Mouse (Mus musculus) limb, embryonic 12.5 days (tissue): ENCODE measurements around the gene Ankrd54. TPM values are rescaled to one million over a fixed set of nuclear protein-coding genes. Genes with fewer than 3 reads are reported as not detected.

Experiments used
- ATAC-seq: fragments of 200-750 bp; cut with Nextera tagmentation; 2 replicates; pipeline ENCODE4 v1.8.0; 2017; ENCODE audit warnings: low read depth, moderate TSS enrichment; ENCODE audit not compliant: insufficient number of reproducible peaks, insufficient read depth, low FRiP score, low TSS enrichment
- H3K27ac ChIP-seq: fragments of 300-500 bp; sonication (generic); 2 replicates; pipeline ENCODE4 v1.5.1; 2016; ENCODE audit warnings: mild to moderate bottlenecking, moderate library complexity
- H3K27me3 ChIP-seq: fragments of 300-500 bp; sonication (generic); 2 replicates; pipeline ENCODE4 v1.6.1; 2016; ENCODE audit warnings: mild to moderate bottlenecking, moderate library complexity
- H3K36me3 ChIP-seq: fragments of 300-500 bp; sonication (generic); 2 replicates; pipeline ENCODE4 v1.6.1; 2016; ENCODE audit warnings: mild to moderate bottlenecking, moderate library complexity
- H3K4me1 ChIP-seq: fragments of 300-500 bp; sonication (generic); replicated peaks from 2 replicates; pipeline ENCODE4 v1.6.1; 2016
- H3K4me2 ChIP-seq: fragments of 300-500 bp; sonication (generic); 2 replicates; pipeline ENCODE4 v1.6.1; 2016; ENCODE audit warnings: mild to moderate bottlenecking, moderate library complexity
- H3K4me3 ChIP-seq: fragments of 300-500 bp; sonication (generic); replicated peaks from 2 replicates; pipeline ENCODE4 v1.5.1; 2016; ENCODE audit warnings: mild to moderate bottlenecking
- H3K9ac ChIP-seq: fragments of 300-500 bp; sonication (generic); replicated peaks from 2 replicates; pipeline ENCODE4 v1.6.1; 2016; ENCODE audit warnings: mild to moderate bottlenecking, moderate library complexity
- H3K9me3 ChIP-seq: fragments of 300-500 bp; sonication (generic); 2 replicates; pipeline ENCODE4 v1.6.1; 2016; ENCODE audit warnings: mild to moderate bottlenecking, moderate library complexity
- WGBS: fragments of 180-500 bp; shearing (Covaris S2); methylation state at CpG from one replicate; pipeline ENCODE4 v1.1.7; 2016; 5-methylcytosine and 5-hydroxymethylcytosine counted together
- polyA plus RNA-seq: library from polyadenylated mRNA; unstranded; fragments of >200 nt; fragmentation: Nextera tagmentation; extraction: Ambion mirVana; gene quantifications from 2 replicates; pipeline ENCODE4 v1.2.1, GENCODE M21; 2016

Ankrd54 gene
- polyA plus RNA-seq, 1 experiment from 2014 or later: 67.1 TPM

DNA sequence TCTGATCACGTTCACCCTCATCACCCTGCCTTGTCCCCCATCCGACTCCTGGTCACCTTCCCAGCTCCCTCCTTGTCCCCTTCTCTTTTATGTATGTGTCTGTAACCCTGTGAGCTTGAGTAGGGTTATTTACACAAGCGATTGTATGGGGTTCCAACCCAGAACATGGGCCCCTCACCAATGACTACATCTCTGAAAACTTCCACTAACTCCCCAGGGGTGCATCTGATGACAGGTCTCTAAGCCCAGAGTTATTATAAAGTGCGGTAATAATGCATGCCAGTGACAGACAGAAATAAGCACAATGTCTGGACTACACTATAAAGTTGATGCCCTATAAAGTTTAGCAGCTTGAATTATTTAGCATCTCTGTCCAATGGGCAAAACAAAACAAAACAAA, 37.7 kb upstream of the Ankrd54 start:
- no peak overlapping the region for H3K4me2 ChIP-seq
- peaks cover 9% of the 10 kb centered on the region; the same call in 1 of the 2 replicates for H3K36me3 ChIP-seq
- 63% methylated on average over 4 of the region's 4 CpGs for WGBS
- no peaks in the 10 kb centered on the region for H3K9me3 ChIP-seq
- H3K27ac ChIP-seq: no peak overlapping the region
- H3K27me3 ChIP-seq: no peaks in the 10 kb centered on the region
- no peak for ATAC-seq
- H3K4me1 ChIP-seq: peaks cover 27% of the 10 kb centered on the region
- no peak overlapping the region for H3K9ac ChIP-seq
- no peak overlapping the region for H3K4me3 ChIP-seq

DNA sequence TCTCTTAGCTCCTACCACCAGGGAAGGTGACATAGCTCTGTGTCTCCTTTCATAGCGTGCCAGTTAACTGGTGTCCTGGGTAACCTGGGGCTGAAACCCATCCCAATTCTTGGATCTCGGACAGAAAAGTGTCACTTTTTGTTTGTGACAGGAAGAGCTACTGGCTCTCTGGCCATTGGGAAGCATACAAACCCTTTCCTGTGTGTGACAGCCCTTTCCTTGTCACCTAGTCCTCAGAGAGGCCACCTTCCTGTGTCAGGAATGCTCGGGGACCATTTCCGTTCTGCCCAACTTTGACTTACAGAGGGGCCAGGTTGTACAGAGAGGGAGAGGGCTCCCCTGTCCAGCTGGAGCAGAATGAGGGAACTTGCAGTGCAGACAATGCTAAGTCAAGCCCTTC, 36.8 kb upstream of the Ankrd54 start:
- Histone ChIP-seq H3K27me3 (no peaks in the 10 kb centered on the region), H3K27ac (0 out of 2 replicates have a peak overlapping the region, but pooled peaks have one; percentile 4), H3K4me2 (no peak overlapping the region), H3K9ac (no peak overlapping the region), H3K4me1 (peaks cover 27% of the 10 kb centered on the region), H3K4me3 (no peak overlapping the region), H3K36me3 (peaks cover 18% of the 10 kb centered on the region), H3K9me3 (no peaks in the 10 kb centered on the region)
- 65% methylated on average over 4 of the region's 4 CpGs for WGBS
- no peak for ATAC-seq

DNA sequence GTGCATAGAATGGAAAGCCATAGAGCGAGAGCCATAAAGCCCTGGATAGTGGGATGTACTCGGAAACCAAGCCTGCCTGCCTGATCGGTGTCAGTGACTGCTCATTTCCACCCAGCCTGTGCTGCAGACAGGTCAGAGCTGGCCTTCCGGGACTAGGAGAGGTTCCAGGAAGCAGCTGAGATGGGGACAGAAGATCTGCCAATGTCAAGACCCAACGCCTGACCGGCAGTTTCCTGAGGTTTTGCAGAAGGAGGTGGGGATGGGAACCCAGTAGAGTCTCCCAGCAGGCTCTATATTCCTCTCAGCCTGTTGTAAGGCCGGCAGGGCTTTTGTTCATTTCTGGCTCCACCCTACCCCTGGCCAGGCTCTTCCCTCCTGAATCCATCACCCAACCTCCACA, 36.2 kb upstream of the Ankrd54 start:
- no peak overlapping the region for H3K9ac ChIP-seq
- H3K27ac ChIP-seq: 0 out of 2 replicates have a peak overlapping the region, but pooled peaks have one; percentile 4
- H3K36me3 ChIP-seq: peaks cover 24% of the 10 kb centered on the region
- H3K9me3 ChIP-seq: no peaks in the 10 kb centered on the region
- H3K4me2 ChIP-seq: no peak overlapping the region
- H3K4me1 ChIP-seq: peaks cover 27% of the 10 kb centered on the region
- ATAC-seq: no peak
- no peaks in the 10 kb centered on the region for H3K27me3 ChIP-seq
- WGBS: 64% methylated on average over 7 of the region's 7 CpGs
- H3K4me3 ChIP-seq: no peak overlapping the region

DNA sequence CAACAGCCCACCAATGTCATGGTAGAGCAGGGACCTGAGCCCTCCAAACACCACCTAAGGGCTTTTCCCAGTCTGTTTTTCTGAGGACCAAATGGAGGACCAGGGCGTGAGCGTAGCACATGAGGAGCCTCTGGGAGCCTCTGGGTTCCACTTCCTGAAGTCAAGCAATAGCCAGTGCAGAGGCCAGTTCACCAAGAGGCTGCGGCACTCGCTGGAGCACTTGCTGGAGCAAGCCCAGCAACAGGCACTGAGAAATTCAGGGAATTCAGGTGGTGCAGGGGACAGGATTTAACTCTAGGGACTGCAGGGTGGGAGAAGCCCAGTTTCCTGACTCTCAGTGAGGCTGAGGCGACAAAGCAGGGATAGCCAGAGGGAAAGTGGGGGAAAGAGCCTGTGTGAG, 35.5 kb upstream of the Ankrd54 start:
- Histone ChIP-seq H3K27ac (peak overlapping the region; percentile 72), H3K4me2 (no peak overlapping the region), H3K9ac (no peak overlapping the region), H3K4me1 (peaks cover 27% of the 10 kb centered on the region), H3K9me3 (no peaks in the 10 kb centered on the region), H3K4me3 (no peak overlapping the region), H3K36me3 (peaks cover 30% of the 10 kb centered on the region), H3K27me3 (no peaks in the 10 kb centered on the region)
- 61% methylated on average over 5 of the region's 5 CpGs for WGBS
- ATAC-seq: no peak

DNA sequence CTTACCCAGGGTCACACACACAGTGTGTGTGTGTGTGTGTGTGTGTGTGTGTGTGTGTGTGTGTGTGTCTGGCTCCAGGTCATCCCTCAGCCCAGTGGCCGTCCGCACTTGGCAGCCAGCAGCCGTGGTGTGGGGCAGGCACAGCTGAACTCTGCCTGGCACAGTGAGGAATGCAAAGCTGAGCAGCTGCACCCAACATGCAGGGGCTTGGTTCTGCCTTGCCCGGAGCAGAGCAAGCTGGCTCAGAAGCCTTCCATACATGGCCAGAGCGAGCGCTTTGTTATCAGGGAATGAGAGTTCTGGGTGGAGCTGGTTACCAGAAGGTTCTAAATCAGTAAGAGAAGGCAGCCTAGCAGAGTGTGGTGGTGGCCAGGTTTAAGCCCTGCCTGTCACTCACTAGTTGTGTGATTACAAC, 34.9 kb upstream of the Ankrd54 start:
- Histone ChIP-seq H3K9me3 (no peaks in the 10 kb centered on the region), H3K9ac (no peak overlapping the region), H3K27ac (peak overlapping the region; percentile 72), H3K4me2 (no peak overlapping the region), H3K4me3 (no peak overlapping the region), H3K4me1 (peaks cover 27% of the 10 kb centered on the region), H3K36me3 (peaks cover 36% of the 10 kb centered on the region), H3K27me3 (no peaks in the 10 kb centered on the region)
- WGBS: 39% methylated on average over 6 of the region's 6 CpGs
- ATAC-seq: 0 out of 2 replicates have a peak, but pooled peaks have one; percentile 54

DNA sequence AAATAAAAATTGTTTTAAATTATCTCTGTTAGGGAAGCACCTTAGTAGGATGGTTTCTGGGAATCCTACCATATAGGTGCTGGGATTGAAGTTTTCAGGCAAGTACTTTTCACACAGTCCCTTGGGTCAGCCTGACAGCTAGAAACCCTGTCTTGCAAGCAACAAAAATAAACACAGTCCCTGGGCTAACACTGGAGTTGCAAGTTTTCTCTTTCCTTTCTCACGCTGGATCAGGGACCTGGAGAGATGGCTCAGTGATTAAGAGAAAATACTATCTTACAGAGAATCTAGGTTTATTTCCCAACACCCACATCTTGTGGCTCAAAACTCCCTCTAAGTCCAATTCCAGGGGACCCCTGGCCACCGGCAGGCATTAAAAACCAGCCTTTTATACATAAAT, 34.4 kb upstream of the Ankrd54 start:
- Histone ChIP-seq H3K9me3 (no peaks in the 10 kb centered on the region), H3K36me3 (peaks cover 41% of the 10 kb centered on the region), H3K27ac (peak overlapping the region; percentile 72; the same call in 1 of the 2 replicates), H3K27me3 (no peaks in the 10 kb centered on the region), H3K9ac (no peak overlapping the region), H3K4me2 (no peak overlapping the region), H3K4me3 (no peak overlapping the region), H3K4me1 (peaks cover 27% of the 10 kb centered on the region)
- WGBS: 27% methylated on average over 2 of the region's 2 CpGs
- ATAC-seq: no peak

DNA sequence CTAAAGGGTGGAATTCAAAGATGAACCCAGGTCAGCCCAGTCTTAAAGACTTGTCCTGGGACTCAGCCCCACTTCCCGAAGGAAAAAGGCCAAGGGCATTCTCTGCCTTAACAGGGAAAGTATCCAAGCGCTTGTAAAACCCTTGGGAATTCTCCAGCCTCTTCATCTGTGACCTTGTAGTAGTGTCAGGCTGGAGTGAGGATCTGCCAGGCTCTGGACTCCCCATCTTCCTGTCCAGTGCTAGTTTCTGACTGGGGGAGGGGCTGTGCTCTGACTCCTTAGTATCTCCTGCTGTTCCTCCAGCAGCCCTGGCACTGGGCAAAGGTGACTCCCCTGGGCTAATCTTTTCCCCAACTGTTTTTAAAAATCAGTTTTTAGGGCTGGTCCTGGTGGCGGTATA, 33.9 kb upstream of the Ankrd54 start:
- H3K4me3 ChIP-seq: no peak overlapping the region
- no peak overlapping the region for H3K27ac ChIP-seq
- peaks cover 21% of the 10 kb centered on the region for H3K4me1 ChIP-seq
- WGBS: 68% methylated on average over 3 of the region's 3 CpGs
- H3K9me3 ChIP-seq: no peaks in the 10 kb centered on the region
- H3K36me3 ChIP-seq: peaks cover 47% of the 10 kb centered on the region
- H3K27me3 ChIP-seq: no peaks in the 10 kb centered on the region
- ATAC-seq: no peak
- no peak overlapping the region for H3K4me2 ChIP-seq
- no peak overlapping the region for H3K9ac ChIP-seq

DNA sequence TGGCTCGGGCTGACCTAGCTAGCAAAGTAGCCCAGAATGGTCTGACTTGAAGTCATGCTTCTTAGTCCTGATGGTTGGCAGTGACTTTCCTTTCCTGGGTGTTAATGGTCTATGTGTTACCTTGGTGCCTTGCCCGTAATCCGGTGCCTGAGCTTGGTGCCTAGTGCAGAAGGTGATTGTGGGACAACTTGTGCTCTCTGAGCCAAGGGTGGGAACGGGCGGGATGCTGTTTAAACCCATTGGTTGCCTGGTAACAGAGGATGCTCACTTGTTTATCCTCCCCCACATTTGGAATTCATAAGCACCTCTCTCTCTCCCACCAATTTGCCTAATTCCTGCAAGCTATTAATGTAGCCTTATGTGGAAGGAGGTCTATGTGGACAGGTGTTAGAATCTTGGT, 32.8 kb upstream of the Ankrd54 start:
- H3K4me3 ChIP-seq: no peak overlapping the region
- H3K27ac ChIP-seq: no peak overlapping the region
- H3K4me1 ChIP-seq: peaks cover 16% of the 10 kb centered on the region
- ATAC-seq: no peak
- H3K4me2 ChIP-seq: no peak overlapping the region
- WGBS: 85% methylated on average over 5 of the region's 5 CpGs
- H3K9ac ChIP-seq: no peak overlapping the region
- no peaks in the 10 kb centered on the region for H3K9me3 ChIP-seq
- no peaks in the 10 kb centered on the region for H3K27me3 ChIP-seq
- H3K36me3 ChIP-seq: peaks cover 57% of the 10 kb centered on the region

DNA sequence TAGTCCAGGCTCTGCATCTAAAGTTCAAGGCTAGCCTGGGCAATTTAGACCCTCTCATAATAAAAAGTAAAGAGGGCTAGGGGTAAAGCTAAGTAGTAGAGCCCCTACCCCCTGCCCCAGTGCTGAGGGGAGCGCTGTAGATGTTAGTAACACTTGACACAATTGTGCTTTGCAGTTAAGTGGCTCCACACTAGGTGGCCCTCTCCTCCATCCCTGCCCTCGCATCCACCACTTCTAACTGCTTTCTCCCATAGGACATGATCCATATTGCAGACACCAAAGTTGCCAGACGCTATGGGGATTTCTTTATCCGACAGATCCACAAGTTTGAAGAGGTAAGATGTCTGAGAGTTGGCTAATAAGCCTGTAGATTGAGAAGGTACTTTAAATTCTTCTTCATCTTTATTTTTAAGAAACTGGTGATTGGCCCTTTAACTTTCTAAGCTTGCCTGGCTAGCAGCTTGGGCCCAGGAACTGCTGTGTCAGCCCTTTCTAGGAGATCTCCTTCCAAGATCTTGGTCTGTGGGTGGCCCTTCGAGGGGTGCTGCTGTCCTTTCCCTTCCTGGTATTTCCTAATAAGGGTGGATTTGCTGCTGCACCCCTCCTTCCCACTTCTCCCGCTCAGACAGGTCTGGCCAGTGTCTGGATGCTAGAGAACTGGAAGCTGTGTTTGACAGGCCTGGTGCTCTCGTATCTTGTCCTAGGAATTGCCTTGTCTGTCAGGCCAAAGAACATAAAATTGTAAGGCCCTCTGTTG, 30.6 kb upstream of the Ankrd54 start:
- ATAC-seq: no peak
- 79% methylated on average over 7 of the region's 7 CpGs for WGBS
- Histone ChIP-seq H3K9me3 (no peaks in the 10 kb centered on the region), H3K36me3 (peaks cover 80% of the 10 kb centered on the region), H3K27me3 (no peaks in the 10 kb centered on the region), H3K27ac (no peak overlapping the region), H3K9ac (no peak overlapping the region), H3K4me2 (no peak overlapping the region), H3K4me3 (no peak overlapping the region), H3K4me1 (peaks cover 11% of the 10 kb centered on the region)

DNA sequence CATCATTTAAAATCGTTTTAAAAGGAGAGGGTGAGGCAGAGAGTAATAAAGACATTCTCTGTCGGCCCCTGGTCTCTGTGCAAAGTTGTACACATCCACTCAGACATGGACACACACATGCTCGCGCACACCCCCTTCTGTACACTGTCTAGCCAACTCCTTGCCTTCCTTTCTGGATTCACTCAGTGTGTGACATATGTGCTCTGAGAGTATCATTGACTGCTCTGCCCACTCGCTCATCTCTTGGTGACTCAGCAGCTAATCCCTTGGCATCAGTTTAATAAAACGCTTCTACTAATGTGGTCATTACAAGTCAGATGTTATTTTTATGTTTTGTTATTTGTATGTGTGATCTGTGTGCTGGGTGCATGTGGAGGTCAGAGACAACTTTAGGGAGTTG, 29.6 kb upstream of the Ankrd54 start:
- no peak overlapping the region for H3K4me3 ChIP-seq
- no peak for ATAC-seq
- WGBS: 91% methylated on average over 6 of the region's 6 CpGs
- no peak overlapping the region for H3K4me2 ChIP-seq
- H3K36me3 ChIP-seq: peaks cover 87% of the 10 kb centered on the region
- no peaks in the 10 kb centered on the region for H3K27me3 ChIP-seq
- no peak overlapping the region for H3K27ac ChIP-seq
- H3K9ac ChIP-seq: no peak overlapping the region
- H3K4me1 ChIP-seq: peaks cover 1% of the 10 kb centered on the region; the same call in 1 of the 2 replicates
- H3K9me3 ChIP-seq: no peaks in the 10 kb centered on the region

DNA sequence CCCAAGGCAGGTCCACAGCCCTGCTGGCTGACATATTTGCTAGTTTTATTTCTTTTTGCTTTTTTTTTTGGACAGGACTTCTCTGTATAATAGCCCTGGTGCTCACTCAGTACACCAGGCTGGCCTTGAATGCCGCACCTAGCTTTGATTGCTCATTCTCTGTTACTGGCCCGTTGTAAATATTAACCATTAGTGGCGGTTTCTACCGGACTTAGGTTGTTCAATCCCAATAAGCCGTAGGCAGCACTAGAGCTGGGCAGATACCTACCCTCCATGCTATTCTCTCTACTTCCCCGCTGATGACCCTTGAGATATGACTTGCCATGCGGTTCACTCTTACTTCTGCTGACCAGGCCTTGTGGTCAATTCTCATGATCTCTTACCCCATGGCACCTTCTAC, 16.9 kb upstream of the Ankrd54 start:
- ATAC-seq: no peak
- no peaks in the 10 kb centered on the region for H3K27me3 ChIP-seq
- no peaks in the 10 kb centered on the region for H3K9me3 ChIP-seq
- H3K9ac ChIP-seq: no peak overlapping the region
- peaks cover 11% of the 10 kb centered on the region for H3K4me1 ChIP-seq
- H3K27ac ChIP-seq: no peak overlapping the region
- 97% methylated on average over 7 of the region's 7 CpGs for WGBS
- no peak overlapping the region for H3K4me3 ChIP-seq
- H3K36me3 ChIP-seq: peaks cover 81% of the 10 kb centered on the region
- H3K4me2 ChIP-seq: no peak overlapping the region
